Mouse (Mus musculus) G1E (cell line): Measurements from ENCODE around the gene Coa4.

Source experiments
- CTCF ChIP-seq: IDR thresholded peaks from 2 replicates; pipeline ENCODE4 v1.5.1; 2012; ENCODE audit warnings: low read depth, low read length, inconsistent platforms, mixed read lengths
- GATA1 ChIP-seq: IDR thresholded peaks from 2 replicates; pipeline ENCODE4 v1.6.1; 2012; ENCODE audit warnings: borderline replicate concordance, low read length, inconsistent platforms, mixed read lengths
- GATA2 ChIP-seq: IDR thresholded peaks from 2 replicates; pipeline ENCODE4 v1.6.1; 2012; ENCODE audit warnings: low read depth, low read length, inconsistent platforms, borderline replicate concordance
- POLR2AphosphoS5 ChIP-seq: IDR thresholded peaks from 2 replicates; pipeline ENCODE4 v1.6.1; 2012; ENCODE audit warnings: low read depth, low read length, inconsistent platforms; ENCODE audit not compliant: insufficient replicate concordance
- TAL1 ChIP-seq: conservative IDR thresholded peaks from 2 replicates; pipeline ENCODE4 v1.6.1; 2012; ENCODE audit warnings: low read depth, low read length, inconsistent platforms, mixed read lengths

DNA sequence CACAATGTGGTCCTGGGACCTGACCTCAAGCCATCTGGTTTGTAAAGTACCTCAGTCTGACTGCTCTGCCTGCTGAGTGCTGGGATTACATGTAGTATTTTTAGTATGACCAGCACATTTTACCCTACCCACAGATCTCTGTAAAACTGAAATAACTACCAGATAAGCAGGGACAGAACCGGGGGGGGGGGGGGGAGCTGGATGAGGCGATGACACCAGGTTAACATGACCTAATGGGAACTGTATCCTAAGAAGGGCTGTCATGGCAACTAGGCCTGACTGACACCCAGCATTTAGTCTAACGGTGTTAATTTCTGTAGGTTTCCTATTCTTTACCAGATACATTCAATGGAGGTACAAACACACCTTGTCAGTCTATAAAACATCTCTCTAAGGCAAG lies 12.9 kb downstream of the Coa4 start:
- no peak for TF ChIP-seq GATA1
- TF ChIP-seq CTCF = no peak
- TF ChIP-seq TAL1 = no peak
- TF ChIP-seq GATA2 = no peak
- no peak for TF ChIP-seq POLR2AphosphoS5
